Mouse (Mus musculus): ENCODE results near the gene Ndufv3. TPM values are rescaled to one million over a fixed set of nuclear protein-coding genes. Genes with fewer than 3 reads are reported as not detected.
"Not testable (repeated sequence)": the region's sequence is repeated elsewhere in the genome, so short reads cannot be mapped to it uniquely, and the experiment has no call there.

Gene Ndufv3
- polyA plus RNA-seq, 1 experiment from 2014 or later, result 272 TPM

GRCm38 (mm10) chr17:31540101-31540500, 20.2 kb downstream of the Ndufv3 start:
- ATAC-seq (ENCODE audit: insufficient number of reproducible peaks, low FRiP score, low TSS enrichment, low read depth), result no peak
- Histone ChIP-seq H3K27ac (replicated peaks) (0 out of 2 replicates have a peak overlapping the region, but pooled peaks have one; percentile 7), H3K27me3 (no peaks in the 10 kb centered on the region), H3K9ac (no peak overlapping the region), H3K4me2 (replicated peaks) (no peak overlapping the region), H3K4me3 (replicated peaks) (no peak overlapping the region), H3K4me1 (peaks cover 25% of the 10 kb centered on the region), H3K9me3 (replicated peaks) (no peaks in the 10 kb centered on the region), H3K36me3 (no peaks in the 10 kb centered on the region)
- 61% methylated on average over 3 of the region's 3 CpGs for WGBS

- Histone ChIP-seq H3K9ac (no peak overlapping the region), H3K27me3 (no peaks in the 10 kb centered on the region), H3K4me1 (peaks cover 16% of the 10 kb centered on the region), H3K4me3 (replicated peaks) (no peak overlapping the region), H3K27ac (replicated peaks) (peak overlapping the region; percentile 65; the same call in 1 of the 2 replicates), H3K4me2 (replicated peaks) (no peak overlapping the region), H3K36me3 (no peaks in the 10 kb centered on the region), H3K9me3 (replicated peaks) (no peaks in the 10 kb centered on the region)
- 40% methylated on average over 4 of the region's 4 CpGs for WGBS
- 0 out of 2 replicates have a peak, but pooled peaks have one; percentile 37 for ATAC-seq (ENCODE audit: insufficient number of reproducible peaks, low FRiP score, low TSS enrichment, low read depth)
Observed at GRCm38 (mm10) chr17:31540809-31541459, 21.0 kb downstream of the Ndufv3 start.

GRCm38 (mm10) chr17:31541460-31541831, 21.5 kb downstream of the Ndufv3 start:
- 29% methylated on average over 6 of the region's 6 CpGs for WGBS
- Histone ChIP-seq H3K27ac (replicated peaks) (peak overlapping the region; percentile 55; the same call in 1 of the 2 replicates), H3K9ac (no peak overlapping the region)

GRCm38 (mm10) chr17:31543574-31543973, 23.7 kb downstream of the Ndufv3 start:
- Histone ChIP-seq H3K9ac (no peak overlapping the region), H3K9me3 (replicated peaks) (no peaks in the 10 kb centered on the region), H3K4me2 (replicated peaks) (no peak overlapping the region), H3K36me3 (no peaks in the 10 kb centered on the region), H3K27ac (replicated peaks) (no peak overlapping the region), H3K4me3 (replicated peaks) (no peak overlapping the region), H3K4me1 (peaks cover 19% of the 10 kb centered on the region; the same call in 1 of the 2 replicates), H3K27me3 (no peaks in the 10 kb centered on the region)
- WGBS, result 21% methylated on average over 6 of the region's 6 CpGs
- no peak for ATAC-seq (ENCODE audit: insufficient number of reproducible peaks, low FRiP score, low TSS enrichment, low read depth)

More at GRCm38 (mm10) chr17:31541460-31541831, 21.5 kb downstream of the Ndufv3 start:
- Histone ChIP-seq H3K36me3 (no peaks in the 10 kb centered on the region), H3K27me3 (no peaks in the 10 kb centered on the region), H3K4me3 (replicated peaks) (no peak overlapping the region), H3K9me3 (replicated peaks) (no peaks in the 10 kb centered on the region), H3K4me2 (replicated peaks) (no peak overlapping the region), H3K4me1 (peaks cover 14% of the 10 kb centered on the region; the same call in 1 of the 2 replicates)
- ATAC-seq (ENCODE audit: insufficient number of reproducible peaks, low FRiP score, low TSS enrichment, low read depth), result peak; percentile 70; the same call in 1 of the 2 replicates

GRCm38 (mm10) chr17:31546444-31547196, 26.7 kb downstream of the Ndufv3 start:
- H3K4me2 ChIP-seq (replicated peaks), result no peak overlapping the region
- no peaks in the 10 kb centered on the region for H3K36me3 ChIP-seq
- 67% methylated on average over 9 of the region's 9 CpGs for WGBS
- peaks cover 10% of the 10 kb centered on the region; the same call in 1 of the 2 replicates for H3K4me1 ChIP-seq
- no peaks in the 10 kb centered on the region for H3K27me3 ChIP-seq
- no peak for ATAC-seq (ENCODE audit: insufficient number of reproducible peaks, low FRiP score, low TSS enrichment, low read depth)
- H3K9ac ChIP-seq, result no peak overlapping the region
- H3K27ac ChIP-seq (replicated peaks), result no peak overlapping the region
- H3K9me3 ChIP-seq (replicated peaks), result no peaks in the 10 kb centered on the region
- no peak overlapping the region for H3K4me3 ChIP-seq (replicated peaks)

- H3K4me2 ChIP-seq (replicated peaks), result no peak overlapping the region
- 33% methylated on average over 3 of the region's 3 CpGs for WGBS
- no peak for ATAC-seq (ENCODE audit: insufficient number of reproducible peaks, low FRiP score, low TSS enrichment, low read depth)
- no peak overlapping the region for H3K9ac ChIP-seq
- no peaks in the 10 kb centered on the region for H3K9me3 ChIP-seq (replicated peaks)
- H3K4me1 ChIP-seq, result peaks cover 5% of the 10 kb centered on the region; the same call in 1 of the 2 replicates
- no peaks in the 10 kb centered on the region for H3K27me3 ChIP-seq
- H3K4me3 ChIP-seq (replicated peaks), result no peak overlapping the region
- H3K27ac ChIP-seq (replicated peaks), result no peak overlapping the region
- H3K36me3 ChIP-seq, result no peaks in the 10 kb centered on the region
Observed at GRCm38 (mm10) chr17:31547974-31548373, 28.1 kb downstream of the Ndufv3 start.

GRCm38 (mm10) chr17:31549389-31549788, 29.5 kb downstream of the Ndufv3 start:
- Histone ChIP-seq H3K4me1 (peaks cover 5% of the 10 kb centered on the region; the same call in 1 of the 2 replicates), H3K9ac (no peak overlapping the region), H3K4me3 (replicated peaks) (no peak overlapping the region), H3K4me2 (replicated peaks) (no peak overlapping the region), H3K27me3 (no peaks in the 10 kb centered on the region), H3K9me3 (replicated peaks) (no peaks in the 10 kb centered on the region), H3K27ac (replicated peaks) (no peak overlapping the region), H3K36me3 (no peaks in the 10 kb centered on the region)
- ATAC-seq (ENCODE audit: insufficient number of reproducible peaks, low FRiP score, low TSS enrichment, low read depth), result no peak
- 56% methylated on average over 8 of the region's 8 CpGs for WGBS

GRCm38 (mm10) chr17:31552601-31553000, 32.7 kb downstream of the Ndufv3 start:
- not testable (repeated sequence) for ATAC-seq (ENCODE audit: insufficient number of reproducible peaks, low FRiP score, low TSS enrichment, low read depth); H3K27ac ChIP-seq (replicated peaks); H3K9me3 ChIP-seq (replicated peaks); H3K27me3 ChIP-seq; H3K36me3 ChIP-seq; H3K9ac ChIP-seq; H3K4me2 ChIP-seq (replicated peaks); H3K4me3 ChIP-seq (replicated peaks)
- WGBS, result 95% methylated on average over 23 of the region's 23 CpGs
- peaks cover 10% of the 10 kb centered on the region for H3K4me1 ChIP-seq

- no peak overlapping the region for H3K9ac ChIP-seq
- H3K4me2 ChIP-seq (replicated peaks), result no peak overlapping the region
- H3K4me1 ChIP-seq, result peaks cover 14% of the 10 kb centered on the region
- H3K4me3 ChIP-seq (replicated peaks), result no peak overlapping the region
- no peaks in the 10 kb centered on the region for H3K27me3 ChIP-seq
- H3K27ac ChIP-seq (replicated peaks), result no peak overlapping the region
- 74% methylated on average over 4 of the region's 4 CpGs for whole genome bisulfite sequencing
- no peaks in the 10 kb centered on the region for H3K9me3 ChIP-seq (replicated peaks)
- no peaks in the 10 kb centered on the region for H3K36me3 ChIP-seq
- no peak for ATAC-seq (ENCODE audit: insufficient number of reproducible peaks, low FRiP score, low TSS enrichment, low read depth)
Observed at GRCm38 (mm10) chr17:31556253-31556652, 36.3 kb downstream of the Ndufv3 start.

GRCm38 (mm10) chr17:31557124-31557880, 37.4 kb downstream of the Ndufv3 start:
- WGBS, result 33% methylated on average over 11 of the region's 11 CpGs
- Histone ChIP-seq H3K4me2 (replicated peaks) (no peak overlapping the region), H3K27me3 (no peaks in the 10 kb centered on the region), H3K36me3 (no peaks in the 10 kb centered on the region), H3K9me3 (replicated peaks) (no peaks in the 10 kb centered on the region), H3K9ac (no peak overlapping the region), H3K4me1 (peaks cover 14% of the 10 kb centered on the region), H3K27ac (replicated peaks) (no peak overlapping the region; the same call in 1 of the 2 replicates), H3K4me3 (replicated peaks) (no peak overlapping the region)
- peak; percentile 83 for ATAC-seq (ENCODE audit: insufficient number of reproducible peaks, low FRiP score, low TSS enrichment, low read depth)
